In genomic region chr9:40872156-40872478, GRCm38 (mm10) we compare ENCODE assay signal across 9 mouse cellular contexts. TPM values are rescaled to one million over a fixed set of nuclear protein-coding genes. Genes with fewer than 3 reads are reported as not detected.
A peak's percentile ranks its signal among the peaks of the same experiment; 100 is the strongest.
DNase-seq lines count a peak whose midpoint lies in the region; ATAC-seq lines count a peak whose summit lies in the region.
"Had no signal": no experiment of that assay in that cellular context is flagged by ENCODE, and none has a peak within 500 bp of the region (broad histone marks: within the 10 kb centered on the region; RNA-seq: fewer than 3 reads in every experiment).

No protein-coding gene starts in this region.

- no peak overlapping the region for H3K27ac ChIP-seq in forebrain, embryonic 11.5 days (ENCODE audit: low read depth, low read length)
- no peak overlapping the region for H3K27ac ChIP-seq in forebrain, embryonic 15.5 days (replicated peaks)
- no peak overlapping the region for H3K27ac ChIP-seq in intestine, embryonic 16.5 days (ENCODE audit: low read length)
- no peak overlapping the region for H3K27ac ChIP-seq in neural tube, embryonic 13.5 days (replicated peaks)

- H3K9ac ChIP-seq in forebrain, embryonic 11.5 days (ENCODE audit: low read length) = no peak overlapping the region
- H3K9ac ChIP-seq in forebrain, embryonic 15.5 days (replicated peaks) = no peak overlapping the region
- no peak overlapping the region for H3K9ac ChIP-seq in intestine, embryonic 16.5 days (ENCODE audit: low read depth, low read length)
- H3K9ac ChIP-seq in neural tube, embryonic 13.5 days = no peak overlapping the region

- H3K9me3 ChIP-seq in forebrain, embryonic 11.5 days (ENCODE audit: control insufficient read depth, low read length) = no peaks in the 10 kb centered on the region
- H3K9me3 ChIP-seq in forebrain, embryonic 15.5 days = no peaks in the 10 kb centered on the region
- no peaks in the 10 kb centered on the region for H3K9me3 ChIP-seq in intestine, embryonic 16.5 days (ENCODE audit: control insufficient read depth, low read length)
- no peaks in the 10 kb centered on the region for H3K9me3 ChIP-seq in neural tube, embryonic 13.5 days

- H3K4me1 ChIP-seq in forebrain, embryonic 11.5 days (replicated peaks; ENCODE audit: control insufficient read depth, insufficient read depth, low read length) = peaks cover 2% of the 10 kb centered on the region; the same call in 1 of the 2 replicates
- peaks cover 19% of the 10 kb centered on the region for H3K4me1 ChIP-seq in forebrain, embryonic 15.5 days
- H3K4me1 ChIP-seq in intestine, embryonic 16.5 days (ENCODE audit: control insufficient read depth, insufficient read depth, low read length) = no peaks in the 10 kb centered on the region
- H3K4me1 ChIP-seq in neural tube, embryonic 13.5 days (replicated peaks) = peaks cover 11% of the 10 kb centered on the region

- peak overlapping the region; percentile 5; the same call in 1 of the 2 replicates for H3K4me3 ChIP-seq in forebrain, embryonic 11.5 days (ENCODE audit: low read depth, low read length)
- H3K4me3 ChIP-seq in forebrain, embryonic 15.5 days = no peak overlapping the region
- peak overlapping the region; percentile 36 for H3K4me3 ChIP-seq in intestine, embryonic 16.5 days (ENCODE audit: low read length)
- H3K4me3 ChIP-seq in neural tube, embryonic 13.5 days = peak overlapping the region; percentile 4

- peaks cover 81% of the 10 kb centered on the region for H3K27me3 ChIP-seq in forebrain, embryonic 11.5 days (ENCODE audit: control insufficient read depth, insufficient read depth, low read length)
- H3K27me3 ChIP-seq in forebrain, embryonic 15.5 days = peaks cover 81% of the 10 kb centered on the region
- peaks cover 62% of the 10 kb centered on the region for H3K27me3 ChIP-seq in intestine, embryonic 16.5 days (replicated peaks; ENCODE audit: control insufficient read depth, insufficient read depth, low read length)
- peaks cover 88% of the 10 kb centered on the region for H3K27me3 ChIP-seq in neural tube, embryonic 13.5 days

- no peak for ATAC-seq in forebrain, embryonic 11.5 days (replicated peaks; ENCODE audit: low FRiP score)
- ATAC-seq in forebrain, embryonic 15.5 days (replicated peaks) = no peak
- ATAC-seq in intestine, embryonic 16.5 days = peak; percentile 40; the same call in 1 of the 2 replicates
- ATAC-seq in neural tube, embryonic 13.5 days (ENCODE audit: low read depth) = no peak

- H3K36me3 ChIP-seq in forebrain, embryonic 11.5 days (ENCODE audit: control insufficient read depth, insufficient read depth, low read length) = no peaks in the 10 kb centered on the region
- H3K36me3 ChIP-seq in forebrain, embryonic 15.5 days = no peaks in the 10 kb centered on the region
- no peaks in the 10 kb centered on the region for H3K36me3 ChIP-seq in intestine, embryonic 16.5 days (ENCODE audit: control insufficient read depth, insufficient read depth, low read length)
- H3K36me3 ChIP-seq in neural tube, embryonic 13.5 days = no peaks in the 10 kb centered on the region

- peak; percentile 58 for DNase-seq in forebrain, embryonic 11.5 days (ENCODE audit: low spot score)
- peak; percentile 8 for DNase-seq in urinary bladder, postnatal 25 days (ENCODE audit: low spot score)
- DNase-seq in urinary bladder, postnatal 4 days (ENCODE audit: low spot score in 2 of 2) = no peak
- DNase-seq in right cerebral cortex, postnatal 14 days = no peak
- no peak for DNase-seq in left cerebral cortex, adult 18-20 months (ENCODE audit: low spot score in 2 of 2)

- H3K4me2 ChIP-seq in forebrain, embryonic 11.5 days (ENCODE audit: low read depth, low read length, severe bottlenecking) = no peak overlapping the region
- no peak overlapping the region for H3K4me2 ChIP-seq in forebrain, embryonic 15.5 days (replicated peaks)
- H3K4me2 ChIP-seq in intestine, embryonic 16.5 days (ENCODE audit: low read depth, low read length) = peak overlapping the region; percentile 52
- peak overlapping the region; percentile 38; the same call in 1 of the 2 replicates for H3K4me2 ChIP-seq in neural tube, embryonic 13.5 days

- WGBS in forebrain, embryonic 11.5 days = 1% methylated on average over 8 of the region's 8 CpGs
- WGBS in forebrain, embryonic 15.5 days = 2% methylated on average over 8 of the region's 8 CpGs
- 6% methylated on average over 8 of the region's 8 CpGs for WGBS in intestine, embryonic 16.5 days
- 5% methylated on average over 8 of the region's 8 CpGs for WGBS in neural tube, embryonic 13.5 days

RNA-seq across cellular contexts. Expression of gene Bsx, which starts 1.8 kb away (rescaled TPM):
- polyA plus RNA-seq in forebrain, embryonic 11.5 days (2014; fragmentation: Nextera tagmentation; extraction: Ambion mirVana) = 0.72 and 1.7 TPM in 2 replicates
- 0.91 and 2.9 TPM in 2 replicates for polyA plus RNA-seq in forebrain, embryonic 15.5 days (2015; fragmentation: Nextera tagmentation; extraction: Ambion mirVana)
- polyA plus RNA-seq in intestine, embryonic 16.5 days (2015; fragmentation: Nextera tagmentation; extraction: Ambion mirVana) = not detected in 2 replicates
- polyA plus RNA-seq in neural tube, embryonic 13.5 days (2015; fragmentation: Nextera tagmentation; extraction: Ambion mirVana) = not detected in 2 replicates
- total RNA-seq in left cerebral cortex, adult 18-20 months (2021) = not detected
- polyA plus RNA-seq: gonadal fat pad, adult 2 months had no signal

Comparison
In these comparisons a context has a peak if more than half of its experiments do, and no peak if none do; other contexts are left out.
1. DNase-seq: peak in forebrain, embryonic 11.5 days (single experiment) and urinary bladder, postnatal 25 days (single experiment); none in urinary bladder, postnatal 4 days (0 of 2), right cerebral cortex, postnatal 14 days (single experiment) and left cerebral cortex, adult 18-20 months (0 of 2).
2. H3K4me2 ChIP-seq: peak in intestine, embryonic 16.5 days (single experiment) and neural tube, embryonic 13.5 days (single experiment); none in forebrain, embryonic 11.5 days (single experiment) and forebrain, embryonic 15.5 days (single experiment).